Mouse (Mus musculus) skeletal muscle tissue, adult 2 months (tissue): ENCODE data around the gene Aars2.

ENCODE experiments used
- DNase-seq: peaks from one replicate; pipeline ENCODE4 v3.0.0-alpha.2; 2012; ENCODE audit warnings: low read depth, low spot score

Gene Aars2

DNA sequence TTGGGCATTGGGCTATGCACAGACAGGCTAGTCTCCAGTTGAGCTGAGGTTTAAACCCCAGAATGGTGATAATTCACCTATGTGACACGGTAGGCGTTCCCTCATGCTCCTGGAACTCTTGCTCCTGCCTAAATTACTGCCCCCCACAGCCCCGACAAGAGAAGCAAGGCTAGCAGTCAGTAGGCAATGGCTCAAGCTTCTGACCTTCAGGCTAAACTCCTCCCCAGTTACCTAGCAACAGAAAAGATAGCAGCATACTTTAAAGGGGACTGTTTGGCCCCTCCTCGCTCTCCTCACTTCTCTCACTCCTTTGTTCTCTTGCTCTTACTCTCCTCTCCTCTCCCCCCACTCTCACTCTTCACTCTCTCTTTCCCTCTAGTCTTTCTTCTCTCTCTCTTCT is 5.7 kb upstream of the Aars2 start:
- no peak for DNase-seq

GRCm38 (mm10) chr17:45502324-45502723 is 4.3 kb upstream of the Aars2 start:
- DNase-seq, result no peak

DNA sequence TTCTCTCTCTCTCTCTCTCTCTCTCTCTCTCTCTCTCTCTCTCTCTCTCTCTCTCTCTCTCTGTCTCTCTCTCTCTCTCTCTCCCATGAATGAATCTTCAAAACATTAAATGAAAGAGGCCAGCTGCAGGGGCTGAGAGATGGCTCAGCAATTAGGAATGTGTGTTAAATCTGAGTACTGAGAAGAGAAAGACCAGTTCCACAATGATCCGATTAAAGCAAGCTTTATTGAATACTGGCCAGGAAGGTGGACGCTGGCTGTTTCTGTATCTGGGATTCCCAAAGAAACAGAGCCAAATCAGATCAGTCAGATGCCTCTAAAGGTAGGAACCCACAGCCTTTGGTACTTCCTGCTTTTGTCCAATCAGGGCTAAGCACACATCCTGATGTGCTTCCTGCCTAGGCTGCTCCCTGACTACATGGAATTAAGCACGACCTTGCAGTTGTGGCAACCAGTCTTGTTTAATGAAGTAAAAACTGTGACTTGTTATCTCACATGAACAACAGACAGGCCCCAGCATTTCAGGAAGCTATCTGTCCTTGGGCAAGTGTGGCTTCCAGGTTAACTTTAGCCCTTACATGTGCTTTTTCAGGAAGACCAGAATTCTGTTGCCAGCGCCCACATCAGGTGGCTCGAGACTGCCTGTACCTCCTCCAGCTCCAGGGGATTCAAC is 3.2 kb upstream of the Aars2 start:
- DNase-seq, result no peak

- DNase-seq, result no peak
Observed at GRCm38 (mm10) chr17:45505941-45506465, 638 bp upstream of the Aars2 start.

DNA sequence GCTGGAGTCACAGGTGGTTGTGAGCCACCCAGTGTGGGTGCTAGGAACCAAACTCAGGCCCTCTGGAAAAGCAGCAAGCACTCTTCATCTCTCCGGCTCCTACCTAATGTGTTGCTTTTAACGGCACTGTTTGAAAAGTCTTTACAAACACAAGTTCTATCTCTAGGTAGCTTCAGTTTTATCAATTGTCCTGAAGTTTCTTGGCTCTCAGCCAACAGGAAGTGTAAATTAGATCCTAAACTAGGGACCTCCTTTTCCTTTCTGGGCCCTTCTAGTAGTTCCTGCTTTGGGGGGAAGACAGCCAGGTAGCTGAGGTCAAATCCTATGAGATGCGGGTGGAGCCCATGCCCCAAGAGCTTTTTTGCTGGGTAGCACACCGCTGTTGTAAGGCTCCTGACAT is 4.2 kb downstream of the Aars2 start:
- no peak for DNase-seq

DNA sequence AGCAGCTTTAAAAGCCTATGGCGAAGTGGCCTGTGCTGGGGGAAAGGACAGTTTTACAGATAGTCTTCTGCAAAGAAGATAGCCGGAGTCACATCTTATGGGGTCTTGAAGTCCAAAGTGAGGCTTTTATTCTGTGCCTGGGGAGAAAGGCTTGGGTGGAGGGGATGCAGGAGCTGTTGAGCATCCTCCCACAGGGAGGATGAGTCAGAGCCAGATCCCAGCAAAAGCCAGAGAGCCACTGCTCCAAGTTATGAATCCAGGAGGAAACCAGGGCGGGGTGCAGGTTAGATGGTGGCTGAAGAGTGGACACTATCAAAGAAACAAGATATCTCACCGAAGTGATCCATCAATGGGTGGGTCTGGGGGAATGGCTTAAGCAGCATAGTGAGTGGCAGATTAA is 5.1 kb downstream of the Aars2 start:
- DNase-seq, result no peak

GRCm38 (mm10) chr17:45515204-45515726 is 8.6 kb downstream of the Aars2 start:
- no peak for DNase-seq

DNA sequence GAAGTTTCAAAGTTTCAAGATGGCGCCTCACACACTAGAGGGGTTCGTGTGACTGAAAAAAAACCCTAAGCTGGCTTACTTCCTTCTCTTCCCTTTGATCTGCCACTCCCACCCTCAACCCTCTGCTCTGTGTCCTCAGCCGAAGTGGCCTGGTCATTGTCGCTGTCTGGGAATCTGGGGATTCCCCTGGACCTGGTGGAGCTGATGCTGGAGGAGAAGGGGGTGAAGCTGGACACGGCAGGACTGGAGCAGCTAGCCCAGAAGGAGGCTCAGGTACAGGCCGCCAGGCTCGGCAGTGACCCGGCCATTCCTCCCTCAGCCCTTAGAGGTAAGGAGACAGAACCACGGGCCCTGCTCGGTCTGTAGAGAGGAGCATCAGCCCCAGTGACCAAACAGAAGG is 9.2 kb downstream of the Aars2 start:
- DNase-seq, result no peak

DNA sequence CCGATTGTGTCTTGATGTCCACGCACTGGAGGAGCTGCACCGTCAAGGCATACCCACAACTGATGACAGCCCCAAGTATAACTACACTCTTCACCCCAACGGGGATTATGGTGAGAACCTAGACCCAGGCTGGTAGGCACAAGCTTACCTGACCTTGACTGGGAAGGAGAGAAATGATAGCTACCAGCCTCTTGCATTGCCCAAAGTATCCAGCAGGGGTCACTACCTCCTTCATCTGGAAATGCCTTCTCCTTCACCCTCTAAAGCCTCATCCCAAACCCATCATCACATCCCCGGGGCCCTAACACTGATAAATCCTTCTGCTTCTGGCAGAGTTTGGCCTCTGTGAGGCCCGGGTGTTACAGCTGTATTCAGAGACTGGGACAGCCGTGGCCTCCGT is 9.8 kb downstream of the Aars2 start:
- peak; percentile 48 for DNase-seq

GRCm38 (mm10) chr17:45517135-45517534 is 10.5 kb downstream of the Aars2 start:
- DNase-seq, result no peak

DNA sequence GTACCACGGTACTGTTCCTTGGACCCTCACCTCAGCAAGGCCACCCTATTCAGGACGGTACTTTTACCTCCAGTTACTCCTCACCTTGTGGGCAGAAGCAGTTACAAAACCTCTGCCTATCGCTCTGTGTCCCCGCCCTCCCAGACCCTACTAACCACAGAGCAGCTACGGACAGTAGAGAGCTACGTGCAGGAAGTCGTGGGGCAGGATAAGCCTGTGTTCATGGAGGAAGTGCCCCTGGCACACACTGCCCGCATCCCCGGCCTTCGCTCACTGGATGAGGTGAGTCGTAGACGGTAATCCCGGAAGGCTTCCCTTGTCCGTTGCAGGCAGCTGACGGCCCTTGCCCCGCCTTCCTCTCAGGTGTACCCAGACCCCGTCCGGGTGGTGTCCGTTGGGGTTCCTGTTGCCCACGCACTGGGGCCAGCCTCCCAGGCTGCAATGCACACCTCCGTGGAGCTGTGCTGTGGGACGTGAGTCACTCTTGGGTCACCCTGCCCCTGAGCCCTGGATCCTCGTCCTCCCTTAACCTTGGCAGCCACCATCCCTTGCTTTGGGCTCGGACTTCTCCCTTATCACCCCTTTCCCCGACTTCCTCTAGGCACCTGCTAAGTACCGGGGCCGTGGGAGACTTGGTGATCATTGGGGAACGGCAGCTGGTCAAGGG is 11.0 kb downstream of the Aars2 start:
- no peak for DNase-seq

- DNase-seq, result no peak
Observed at GRCm38 (mm10) chr17:45518766-45519475, 12.3 kb downstream of the Aars2 start.

- DNase-seq, result no peak
Observed at GRCm38 (mm10) chr17:45520136-45520535, 13.5 kb downstream of the Aars2 start.

DNA sequence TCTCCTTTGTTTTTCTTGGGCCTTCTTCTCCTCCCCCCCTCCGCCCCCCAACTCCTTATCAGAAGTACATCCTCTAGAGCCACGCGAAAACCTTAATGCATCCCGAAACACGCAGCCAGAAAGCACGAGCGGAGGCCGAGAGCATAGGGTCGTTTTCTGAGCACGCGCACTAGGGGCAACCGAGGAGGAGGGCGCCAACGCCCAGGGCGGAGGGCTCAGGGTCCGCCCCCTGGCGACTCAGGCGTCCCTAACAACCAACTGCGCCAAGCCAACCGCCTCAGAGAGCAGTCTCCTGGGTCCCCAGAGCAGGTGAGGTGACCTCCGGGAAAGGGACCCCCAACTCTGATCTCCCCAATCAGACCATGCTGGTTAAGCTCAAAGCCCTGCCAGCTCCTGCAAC is 16.6 kb downstream of the Aars2 start, which contains the start of gene Tcte1:
TSS of gene Tcte1 (plus strand) at position 172 of the 400 bp plus-strand sequence.
- no peak for DNase-seq

DNA sequence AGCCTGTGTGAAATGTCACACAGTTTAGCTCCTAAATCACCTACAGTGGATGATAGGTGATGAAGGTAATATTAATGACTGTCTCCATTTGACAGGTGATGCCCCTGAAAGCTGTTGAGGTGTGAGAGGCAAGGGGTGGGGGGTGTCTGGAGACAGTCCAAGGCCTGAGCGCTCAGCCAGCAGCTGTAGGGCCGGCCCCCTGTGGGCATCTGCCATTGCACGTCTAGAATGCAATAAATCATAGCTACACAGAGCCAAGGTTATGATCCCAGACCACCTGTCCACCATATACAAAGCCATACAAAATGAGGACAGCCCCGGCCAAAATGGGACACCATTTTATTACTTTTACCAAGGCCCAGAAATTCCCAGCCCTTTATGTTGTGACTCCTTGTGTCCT is 18.3 kb downstream of the Aars2 start:
- no peak for DNase-seq

GRCm38 (mm10) chr17:45526571-45526970 is 19.9 kb downstream of the Aars2 start:
- DNase-seq, result no peak

DNA sequence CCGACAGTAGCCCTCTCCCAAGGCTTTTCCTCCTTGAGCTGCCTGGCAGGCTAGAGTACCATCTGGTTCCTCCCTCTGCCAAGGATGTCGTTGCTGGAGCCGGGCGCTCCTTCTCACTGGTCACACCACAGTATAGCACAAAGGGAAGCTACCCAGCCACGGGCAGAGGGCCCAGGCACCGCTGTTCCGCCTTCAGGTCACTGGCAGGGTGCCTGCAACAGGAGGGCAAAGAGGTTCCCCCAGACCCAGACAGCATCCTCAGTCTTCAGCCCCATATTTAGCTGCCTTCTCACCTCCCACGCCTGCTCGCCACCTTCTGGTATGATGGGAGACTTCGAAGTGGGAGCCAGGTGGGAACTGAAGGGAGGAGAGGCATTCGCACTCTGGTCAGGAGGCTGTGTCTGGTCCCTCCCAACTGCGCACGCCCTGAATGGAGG is 23.7 kb downstream of the Aars2 start:
- no peak for DNase-seq

GRCm38 (mm10) chr17:45532896-45533295 is 26.3 kb downstream of the Aars2 start:
- no peak for DNase-seq

DNA sequence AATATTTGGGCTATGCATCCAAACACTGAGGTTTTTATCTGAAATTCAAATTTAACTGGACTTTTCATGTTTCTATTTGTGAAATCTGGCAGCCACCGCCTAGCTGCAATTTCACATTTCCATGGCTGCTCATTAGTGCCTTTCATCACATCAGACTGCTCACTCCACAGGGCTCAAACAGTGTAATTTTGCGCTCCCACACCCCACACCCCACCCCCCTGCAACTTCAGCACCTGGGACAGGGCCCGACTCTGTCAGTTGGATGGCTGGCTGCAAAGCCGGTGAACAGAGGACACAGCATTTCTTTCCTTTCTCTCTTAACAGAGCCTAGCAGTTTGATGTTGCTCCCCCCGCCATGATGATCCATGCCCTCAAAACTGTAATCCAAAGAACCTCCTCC is 29.6 kb downstream of the Aars2 start:
- DNase-seq, result no peak

DNA sequence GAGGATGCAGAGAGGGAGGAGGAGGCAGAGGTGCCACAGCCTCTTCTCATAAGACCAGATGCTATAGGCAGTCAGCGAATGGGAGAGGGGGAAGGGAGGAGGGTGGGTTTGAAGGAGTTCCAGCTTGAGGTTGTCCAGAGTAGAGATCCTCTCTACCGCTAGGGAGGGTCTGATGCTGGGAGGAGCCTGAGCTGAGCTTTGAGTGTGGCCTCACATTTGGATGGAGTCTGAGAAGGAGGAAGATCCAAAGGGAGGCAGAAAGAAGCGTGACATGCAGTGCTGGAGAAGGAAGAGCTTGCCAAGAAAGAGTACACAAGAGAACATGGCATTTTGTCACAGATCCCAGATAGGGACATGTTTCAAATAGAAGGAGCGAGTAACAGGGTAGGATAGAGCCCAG is 31.8 kb downstream of the Aars2 start:
- DNase-seq, result no peak

GRCm38 (mm10) chr17:45539664-45540063 is 33.0 kb downstream of the Aars2 start:
- no peak for DNase-seq

DNA sequence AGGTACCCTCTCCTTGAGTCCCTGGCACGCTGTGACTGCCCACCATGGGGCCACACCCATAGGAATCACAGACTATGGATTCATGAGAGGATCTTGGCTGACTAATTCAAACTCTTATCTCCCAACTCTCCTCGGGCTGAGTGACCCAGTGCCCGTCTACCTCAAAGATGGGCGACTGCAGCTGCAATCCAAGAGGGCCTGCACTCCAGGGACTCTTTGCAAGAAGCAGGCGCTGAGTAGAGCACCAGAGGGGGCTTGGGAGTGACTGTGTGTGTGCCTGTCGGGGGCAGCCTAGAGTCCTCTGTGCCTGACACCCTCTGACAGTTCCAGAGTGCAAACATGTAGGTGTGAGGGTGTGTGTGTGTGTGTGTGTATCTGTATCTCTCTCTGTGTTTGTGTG is 35.5 kb downstream of the Aars2 start:
- no peak for DNase-seq
